8 mouse cellular contexts compared by ENCODE assay signal in the genomic region with DNA sequence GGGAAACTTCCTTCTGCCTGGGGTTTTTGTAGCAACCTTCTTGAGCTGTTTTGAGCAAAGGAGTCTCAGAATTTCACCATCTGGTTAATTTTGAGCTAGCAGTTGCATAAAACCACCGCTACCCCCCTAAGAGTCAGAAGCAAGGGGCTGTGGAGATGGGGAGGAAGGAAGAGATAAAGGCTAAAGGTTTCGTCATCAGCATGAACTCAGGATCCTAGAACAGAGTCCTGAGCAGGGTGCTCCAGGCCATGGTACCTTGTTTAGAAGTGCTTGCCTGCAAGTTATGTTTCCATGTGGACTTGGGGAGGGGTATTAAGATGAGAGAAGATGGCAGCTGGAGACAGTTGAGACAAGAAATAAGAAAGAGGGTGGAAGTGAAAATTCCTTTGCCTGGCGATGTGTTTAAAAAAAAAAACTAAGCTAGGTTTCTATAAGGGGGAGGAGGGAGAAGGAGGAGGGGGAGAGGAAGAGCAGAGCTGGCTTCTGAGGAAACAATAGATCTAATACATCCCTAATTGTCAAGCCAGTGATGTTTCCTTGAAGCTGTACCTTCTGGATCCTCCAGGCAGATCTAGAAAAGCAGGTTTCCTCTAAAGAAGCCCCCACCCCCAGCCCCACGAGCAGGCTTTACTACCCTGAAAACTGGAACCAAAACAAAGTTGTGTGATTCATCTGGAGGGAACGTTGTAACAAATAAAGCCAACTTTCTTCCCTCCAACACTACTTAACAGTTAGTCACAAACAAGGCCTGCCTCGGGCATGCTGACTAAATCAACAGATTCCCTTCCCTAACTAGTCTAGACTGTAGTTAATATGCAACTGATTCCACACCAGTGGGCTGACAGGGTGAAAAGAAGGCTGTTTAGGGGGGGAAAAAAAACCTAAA. TPM values are rescaled to one million over a fixed set of nuclear protein-coding genes. Genes with fewer than 3 reads are reported as not detected.
DNase-seq lines count a peak whose midpoint lies in the region; ATAC-seq lines count a peak whose summit lies in the region.

No protein-coding gene starts in this region.

- H3K4me1 ChIP-seq in embryonic facial prominence, embryonic 14.5 days (ENCODE audit: control insufficient read depth, insufficient read depth, low read length): peaks cover 21% of the 10 kb centered on the region
- no peaks in the 10 kb centered on the region; the same call in 1 of the 2 replicates for H3K4me1 ChIP-seq in hindbrain, embryonic 11.5 days (replicated peaks; ENCODE audit: control insufficient read depth, insufficient read depth, low read length)
- H3K4me1 ChIP-seq in limb, embryonic 13.5 days: peaks cover 36% of the 10 kb centered on the region
- peaks cover 36% of the 10 kb centered on the region for H3K4me1 ChIP-seq in neural tube, embryonic 12.5 days

- DNase-seq in retina, postnatal 1 day: peak; percentile 31
- no peak for DNase-seq in retina, embryonic 14.5 days (ENCODE audit: low spot score)
- peak; percentile 69 for DNase-seq in embryonic facial prominence, embryonic 14.5 days (ENCODE audit: low spot score)
- DNase-seq in hindbrain, embryonic 11.5 days (ENCODE audit: low spot score): peak; percentile 25
- DNase-seq in spleen, postnatal 36 days (ENCODE audit: low spot score in 2 of 2): no peak
- DNase-seq in spleen, adult 18-20 months: no peak

- ATAC-seq in embryonic facial prominence, embryonic 14.5 days (ENCODE audit: low read depth): no peak
- ATAC-seq in hindbrain, embryonic 11.5 days (ENCODE audit: low FRiP score): no peak
- no peak for ATAC-seq in limb, embryonic 13.5 days (ENCODE audit: low FRiP score, low read depth)
- ATAC-seq in neural tube, embryonic 12.5 days (ENCODE audit: low FRiP score, low read depth): no peak

- H3K36me3 ChIP-seq in embryonic facial prominence, embryonic 14.5 days (ENCODE audit: control insufficient read depth, insufficient read depth, low read length): no peaks in the 10 kb centered on the region
- H3K36me3 ChIP-seq in hindbrain, embryonic 11.5 days (ENCODE audit: control insufficient read depth, insufficient read depth, low read length): no peaks in the 10 kb centered on the region
- H3K36me3 ChIP-seq in limb, embryonic 13.5 days: no peaks in the 10 kb centered on the region
- H3K36me3 ChIP-seq in neural tube, embryonic 12.5 days: no peaks in the 10 kb centered on the region

- H3K9ac ChIP-seq in embryonic facial prominence, embryonic 14.5 days (ENCODE audit: low read depth, low read length): peak overlapping the region; percentile 96
- peak overlapping the region; percentile 88 for H3K9ac ChIP-seq in hindbrain, embryonic 11.5 days (ENCODE audit: low read depth, low read length)
- H3K9ac ChIP-seq in limb, embryonic 13.5 days: no peak overlapping the region
- peak overlapping the region; percentile 83 for H3K9ac ChIP-seq in neural tube, embryonic 12.5 days

- H3K4me3 ChIP-seq in embryonic facial prominence, embryonic 14.5 days (ENCODE audit: low read depth, low read length): peak overlapping the region; percentile 62
- peak overlapping the region; percentile 77 for H3K4me3 ChIP-seq in hindbrain, embryonic 11.5 days (ENCODE audit: low read depth, low read length)
- peak overlapping the region; percentile 71 for H3K4me3 ChIP-seq in limb, embryonic 13.5 days
- H3K4me3 ChIP-seq in neural tube, embryonic 12.5 days: peak overlapping the region; percentile 70

- H3K9me3 ChIP-seq in embryonic facial prominence, embryonic 14.5 days (ENCODE audit: control insufficient read depth, low read length): no peaks in the 10 kb centered on the region
- no peaks in the 10 kb centered on the region for H3K9me3 ChIP-seq in hindbrain, embryonic 11.5 days (ENCODE audit: control insufficient read depth, low read length)
- H3K9me3 ChIP-seq in limb, embryonic 13.5 days: no peaks in the 10 kb centered on the region
- no peaks in the 10 kb centered on the region for H3K9me3 ChIP-seq in neural tube, embryonic 12.5 days

- WGBS in embryonic facial prominence, embryonic 14.5 days: 30% methylated on average over 6 of the region's 6 CpGs
- 42% methylated on average over 6 of the region's 6 CpGs for WGBS in hindbrain, embryonic 11.5 days
- 44% methylated on average over 6 of the region's 6 CpGs for WGBS in limb, embryonic 13.5 days
- WGBS in neural tube, embryonic 12.5 days: 46% methylated on average over 6 of the region's 6 CpGs

- no peaks in the 10 kb centered on the region for H3K27me3 ChIP-seq in embryonic facial prominence, embryonic 14.5 days (replicated peaks; ENCODE audit: control insufficient read depth, insufficient read depth, low read length)
- no peaks in the 10 kb centered on the region for H3K27me3 ChIP-seq in hindbrain, embryonic 11.5 days (ENCODE audit: control insufficient read depth, insufficient read depth, low read length)
- H3K27me3 ChIP-seq in limb, embryonic 13.5 days: no peaks in the 10 kb centered on the region
- no peaks in the 10 kb centered on the region for H3K27me3 ChIP-seq in neural tube, embryonic 12.5 days (replicated peaks)

- H3K27ac ChIP-seq in embryonic facial prominence, embryonic 14.5 days (replicated peaks; ENCODE audit: low read depth, low read length): peak overlapping the region; percentile 100
- H3K27ac ChIP-seq in hindbrain, embryonic 11.5 days (ENCODE audit: low read depth, low read length): peak overlapping the region; percentile 100
- H3K27ac ChIP-seq in limb, embryonic 13.5 days: no peak overlapping the region; the same call in 1 of the 2 replicates
- 0 out of 2 replicates have a peak overlapping the region, but pooled peaks have one; percentile 100 for H3K27ac ChIP-seq in neural tube, embryonic 12.5 days

- peak overlapping the region; percentile 87 for H3K4me2 ChIP-seq in embryonic facial prominence, embryonic 14.5 days (ENCODE audit: low read depth, low read length)
- H3K4me2 ChIP-seq in hindbrain, embryonic 11.5 days (replicated peaks; ENCODE audit: low read depth, low read length): peak overlapping the region; percentile 69
- peak overlapping the region; percentile 78 for H3K4me2 ChIP-seq in limb, embryonic 13.5 days (replicated peaks)
- peak overlapping the region; percentile 72 for H3K4me2 ChIP-seq in neural tube, embryonic 12.5 days (replicated peaks)

RNA-seq across cellular contexts. Expression of a gene that starts 3.6 kb away (rescaled TPM):
- 26.1 and 27.7 TPM in 2 replicates for polyA plus RNA-seq in embryonic facial prominence, embryonic 14.5 days (2014; fragmentation: Nextera tagmentation; extraction: Ambion mirVana)
- polyA plus RNA-seq in hindbrain, embryonic 11.5 days (2014; fragmentation: Nextera tagmentation; extraction: Ambion mirVana): 31.4 and 33.6 TPM in 2 replicates
- 20.0 and 21.7 TPM in 2 replicates for polyA plus RNA-seq in limb, embryonic 13.5 days (2015; fragmentation: Nextera tagmentation; extraction: Ambion mirVana)
- polyA plus RNA-seq in neural tube, embryonic 12.5 days (2016; fragmentation: Nextera tagmentation; extraction: Ambion mirVana): 56.7 and 59.4 TPM in 2 replicates

Comparison
In these comparisons a context has a peak if more than half of its experiments do, and no peak if none do; other contexts are left out.
1. DNase-seq: peak in retina, postnatal 1 day (single experiment), embryonic facial prominence, embryonic 14.5 days (single experiment) and hindbrain, embryonic 11.5 days (single experiment); none in retina, embryonic 14.5 days (single experiment), spleen, postnatal 36 days (0 of 2) and spleen, adult 18-20 months (0 of 2).
2. Peak in every context shown above with its lines, with median percentiles within 50 percentile points of each other: H3K4me2 ChIP-seq and H3K4me3 ChIP-seq.